Comparison of ENCODE assay signal across 18 mouse cellular contexts in the genomic region with DNA sequence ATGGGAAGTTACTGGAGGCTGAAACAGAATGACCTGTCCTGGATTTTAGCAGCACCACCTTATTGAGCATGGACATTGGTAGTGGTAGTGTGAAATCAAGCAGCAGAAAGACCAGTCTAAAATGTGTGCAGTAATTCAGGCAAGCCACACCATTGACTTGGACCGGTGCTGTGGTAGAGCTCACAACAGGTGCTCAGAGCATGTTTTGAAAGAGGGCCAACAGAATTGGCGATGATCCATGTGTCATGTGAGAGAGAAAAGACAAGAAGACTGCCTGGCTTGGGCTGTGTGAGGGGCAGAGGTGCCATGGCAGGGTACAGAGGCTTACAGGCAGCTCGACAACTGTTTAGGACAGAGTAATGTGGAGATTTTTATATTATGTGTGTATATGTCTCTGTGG. TPM values are rescaled to one million over a fixed set of nuclear protein-coding genes. Genes with fewer than 3 reads are reported as not detected.
DNase-seq lines count a peak whose midpoint lies in the region; ATAC-seq and TF ChIP-seq lines count a peak whose summit lies in the region.
"Had no signal": no experiment of that assay in that cellular context is flagged by ENCODE, and none has a peak within 500 bp of the region (broad histone marks: within the 10 kb centered on the region; RNA-seq: fewer than 3 reads in every experiment).

No protein-coding gene starts in this region.

- TF ChIP-seq CTCF in hindbrain, postnatal 0 days (IDR thresholded peaks at IDR 0.05; ENCODE audit: low read depth) = no peak

- peaks cover 5% of the 10 kb centered on the region; the same call in 1 of the 2 replicates for H3K4me1 ChIP-seq in hindbrain, postnatal 0 days (ENCODE audit: insufficient read depth, low read length)
- H3K4me1 ChIP-seq in hindbrain, embryonic 11.5 days (replicated peaks; ENCODE audit: control insufficient read depth, insufficient read depth, low read length) = peaks cover 3% of the 10 kb centered on the region; the same call in 1 of the 2 replicates

- H3K27ac ChIP-seq in hindbrain, postnatal 0 days = no peak overlapping the region
- no peak overlapping the region for H3K27ac ChIP-seq in hindbrain, embryonic 11.5 days (ENCODE audit: low read depth, low read length)
- H3K27ac ChIP-seq: embryonic facial prominence, embryonic 15.5 days; hindbrain, embryonic 15.5 days; liver, embryonic 14.5 days; macrophage had no signal

- H3K9me3 ChIP-seq in hindbrain, postnatal 0 days (ENCODE audit: low read length) = no peaks in the 10 kb centered on the region
- no peaks in the 10 kb centered on the region for H3K9me3 ChIP-seq in hindbrain, embryonic 11.5 days (ENCODE audit: control insufficient read depth, low read length)
- H3K9me3 ChIP-seq: embryonic facial prominence, embryonic 15.5 days; hindbrain, embryonic 15.5 days had no signal

- H3K27me3 ChIP-seq in hindbrain, postnatal 0 days (ENCODE audit: insufficient read depth, low read length) = no peaks in the 10 kb centered on the region
- no peaks in the 10 kb centered on the region for H3K27me3 ChIP-seq in hindbrain, embryonic 11.5 days (ENCODE audit: control insufficient read depth, insufficient read depth, low read length)
- H3K27me3 ChIP-seq: embryonic facial prominence, embryonic 15.5 days; hindbrain, embryonic 15.5 days had no signal

- H3K4me3 ChIP-seq in hindbrain, postnatal 0 days (ENCODE audit: low read length) = no peak overlapping the region
- H3K4me3 ChIP-seq in hindbrain, embryonic 11.5 days (ENCODE audit: low read depth, low read length) = no peak overlapping the region
- H3K4me3 ChIP-seq: embryonic facial prominence, embryonic 15.5 days; hindbrain, embryonic 15.5 days had no signal

- no peak overlapping the region for H3K9ac ChIP-seq in hindbrain, postnatal 0 days (replicated peaks; ENCODE audit: low read length)
- no peak overlapping the region for H3K9ac ChIP-seq in hindbrain, embryonic 11.5 days (ENCODE audit: low read depth, low read length)
- H3K9ac ChIP-seq: embryonic facial prominence, embryonic 15.5 days; forebrain, postnatal 0 days; hindbrain, embryonic 15.5 days; liver, embryonic 14.5 days had no signal

- DNase-seq in adrenal gland, postnatal 14 days = peak; percentile 23
- no peak for DNase-seq in adrenal gland, adult (ENCODE audit: inconsistent age in 2 of 2, low spot score in 1 of 2)
- DNase-seq in hindbrain, postnatal 0 days (ENCODE audit: low spot score) = peak; percentile 36
- DNase-seq in hindbrain, embryonic 11.5 days (ENCODE audit: low spot score) = no peak
- DNase-seq in NIH3T3 (ENCODE audit: low read depth) = peak; percentile 31
- DNase-seq in cerebellum, postnatal 25 days = peak; percentile 42 to 69
- DNase-seq in retina, postnatal 1 day = no peak
- no peak for DNase-seq in layer of hippocampus, adult 9-10 months (ENCODE audit: low spot score)
- DNase-seq: adrenal gland, postnatal 10 days; forebrain, postnatal 0 days had no signal

- H3K36me3 ChIP-seq in hindbrain, postnatal 0 days (ENCODE audit: insufficient read depth, low read length) = peaks cover 39% of the 10 kb centered on the region
- 0 out of 2 replicates have a peak, but pooled peaks cover 7% of the 10 kb centered on the region for H3K36me3 ChIP-seq in hindbrain, embryonic 11.5 days (ENCODE audit: control insufficient read depth, insufficient read depth, low read length)

- no peak overlapping the region for H3K4me2 ChIP-seq in hindbrain, postnatal 0 days (ENCODE audit: low read depth, low read length)
- H3K4me2 ChIP-seq in hindbrain, embryonic 11.5 days (replicated peaks; ENCODE audit: low read depth, low read length) = no peak overlapping the region
- H3K4me2 ChIP-seq: embryonic facial prominence, embryonic 15.5 days; hindbrain, embryonic 15.5 days had no signal

- WGBS in hindbrain, postnatal 0 days = 54% methylated on average over 3 of the region's 3 CpGs
- 98% methylated on average over 3 of the region's 3 CpGs for WGBS in hindbrain, embryonic 11.5 days

- ATAC-seq in hindbrain, postnatal 0 days = no peak
- ATAC-seq in hindbrain, embryonic 11.5 days (ENCODE audit: low FRiP score) = no peak
- ATAC-seq: forebrain, postnatal 0 days; midbrain, embryonic 16.5 days had no signal

RNA-seq across cellular contexts. Expression of a gene that starts 7.0 kb away (rescaled TPM):
- total RNA-seq in adrenal gland, postnatal 14 days (2021) = 93.9 and 99.6 TPM in 2 replicates
- 33.4 and 40.8 TPM in 2 replicates for total RNA-seq in hindbrain, postnatal 0 days (2014; rRNA removed)
- 148 and 151 TPM in 2 replicates for polyA plus RNA-seq in hindbrain, postnatal 0 days (2015; fragmentation: Nextera tagmentation; extraction: Ambion mirVana)
- polyA plus RNA-seq in hindbrain, embryonic 11.5 days (2014; fragmentation: Nextera tagmentation; extraction: Ambion mirVana) = 173 TPM in 2 replicates

RNA-seq across cellular contexts. Expression of a gene that starts 53.4 kb away (rescaled TPM):
- not detected in 2 replicates for total RNA-seq in adrenal gland, postnatal 14 days (2021)
- total RNA-seq in hindbrain, postnatal 0 days (2014; rRNA removed) = 1.2 TPM in 1 of 2 replicates, not detected in the other
- polyA plus RNA-seq in hindbrain, postnatal 0 days (2015; fragmentation: Nextera tagmentation; extraction: Ambion mirVana) = 0.84 and 1.4 TPM in 2 replicates
- 1.1 and 1.5 TPM in 2 replicates for polyA plus RNA-seq in hindbrain, embryonic 11.5 days (2014; fragmentation: Nextera tagmentation; extraction: Ambion mirVana)
- total RNA-seq: adrenal gland, postnatal 10 days; heart, adult 8-10 months; layer of hippocampus, adult 18-20 months; left cerebral cortex, postnatal 14 days had no signal
- polyA plus RNA-seq: embryonic facial prominence, embryonic 15.5 days; liver, embryonic 14.5 days; macrophage had no signal

Comparison
In these comparisons a context has a peak if more than half of its experiments do, and no peak if none do; other contexts are left out.
1. DNase-seq: peak in adrenal gland, postnatal 14 days (single experiment), hindbrain, postnatal 0 days (single experiment), NIH3T3 (single experiment) and cerebellum, postnatal 25 days (2 of 2); none in adrenal gland, adult (0 of 2), hindbrain, embryonic 11.5 days (single experiment), retina, postnatal 1 day (single experiment) and layer of hippocampus, adult 9-10 months (single experiment).